Mouse (Mus musculus) embryonic facial prominence, embryonic 15.5 days (tissue): ENCODE measurements around the gene Foxo3. TPM values are rescaled to one million over a fixed set of nuclear protein-coding genes. Genes with fewer than 3 reads are reported as not detected.

Source experiments
- ATAC-seq: fragments of 200-750 bp; cut with Nextera tagmentation; 2 replicates; pipeline ENCODE4 v1.8.0; 2017; ENCODE audit warnings: low read depth, moderate TSS enrichment; ENCODE audit not compliant: insufficient number of reproducible peaks, low FRiP score, low TSS enrichment
- H3K27ac ChIP-seq: fragments of 300-500 bp; sonication (generic); replicated peaks from 2 replicates; pipeline ENCODE4 v1.5.1; 2015; ENCODE audit warnings: mild to moderate bottlenecking, inconsistent platforms
- H3K27me3 ChIP-seq: fragments of 300-500 bp; sonication (generic); 2 replicates; pipeline ENCODE4 v1.6.1; 2015; ENCODE audit warnings: inconsistent platforms
- H3K36me3 ChIP-seq: fragments of 300-500 bp; sonication (generic); 2 replicates; pipeline ENCODE4 v1.6.1; 2015; ENCODE audit warnings: mild to moderate bottlenecking, inconsistent platforms
- H3K4me1 ChIP-seq: fragments of 300-500 bp; sonication (generic); 2 replicates; pipeline ENCODE4 v1.6.1; 2015; ENCODE audit warnings: inconsistent platforms
- H3K4me2 ChIP-seq: fragments of 300-500 bp; sonication (generic); replicated peaks from 2 replicates; pipeline ENCODE4 v1.6.1; 2015; ENCODE audit warnings: mild to moderate bottlenecking, inconsistent platforms
- H3K4me3 ChIP-seq: fragments of 300-500 bp; sonication (generic); replicated peaks from 2 replicates; pipeline ENCODE4 v1.5.1; 2015; ENCODE audit warnings: mild to moderate bottlenecking, inconsistent platforms
- H3K9ac ChIP-seq: fragments of 300-500 bp; sonication (generic); 2 replicates; pipeline ENCODE4 v1.6.1; 2015; ENCODE audit warnings: inconsistent platforms
- H3K9me3 ChIP-seq: fragments of 300-500 bp; sonication (generic); replicated peaks from 2 replicates; pipeline ENCODE4 v1.6.1; 2016; ENCODE audit warnings: inconsistent platforms
- WGBS: fragments of 180-500 bp; shearing (Covaris S2); methylation state at CpG from one replicate; pipeline ENCODE4 v1.1.7; 2015; 5-methylcytosine and 5-hydroxymethylcytosine counted together
- polyA plus RNA-seq: library from polyadenylated mRNA; unstranded; fragments of >200 nt; fragmentation: Nextera tagmentation; extraction: Ambion mirVana; gene quantifications from 2 replicates; pipeline ENCODE4 v1.2.1, GENCODE M21; 2015

Foxo3 gene
- polyA plus RNA-seq, 1 experiment from 2014 or later, result 9.4 TPM

DNA sequence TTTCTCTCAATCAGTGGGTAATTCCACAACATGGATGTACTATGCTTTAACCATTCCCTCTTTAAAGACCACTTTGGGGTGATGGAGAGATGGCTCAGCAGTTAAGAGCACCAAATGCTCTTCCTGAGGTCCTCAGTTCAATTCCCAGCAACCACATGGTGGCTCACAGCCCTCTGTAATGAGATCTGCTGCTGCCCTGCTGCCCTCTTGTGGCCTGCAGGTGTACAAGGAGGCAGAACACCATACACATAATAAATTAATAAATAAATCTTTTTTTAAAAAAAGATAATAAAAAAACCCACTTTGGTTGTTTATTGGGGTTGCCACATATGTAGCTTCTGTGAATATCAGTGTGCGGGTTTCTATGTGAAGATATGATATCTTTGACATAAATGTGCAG lies 21.4 kb upstream of the Foxo3 start:
- Histone ChIP-seq H3K27me3 (no peaks in the 10 kb centered on the region), H3K27ac (no peak overlapping the region), H3K36me3 (no peaks in the 10 kb centered on the region), H3K9me3 (0 out of 2 replicates have a peak, but pooled peaks cover 6% of the 10 kb centered on the region), H3K9ac (no peak overlapping the region), H3K4me1 (no peaks in the 10 kb centered on the region), H3K4me2 (no peak overlapping the region), H3K4me3 (no peak overlapping the region)
- ATAC-seq, result no peak
- 92% methylated on average over 1 of the region's 1 CpGs for WGBS

DNA sequence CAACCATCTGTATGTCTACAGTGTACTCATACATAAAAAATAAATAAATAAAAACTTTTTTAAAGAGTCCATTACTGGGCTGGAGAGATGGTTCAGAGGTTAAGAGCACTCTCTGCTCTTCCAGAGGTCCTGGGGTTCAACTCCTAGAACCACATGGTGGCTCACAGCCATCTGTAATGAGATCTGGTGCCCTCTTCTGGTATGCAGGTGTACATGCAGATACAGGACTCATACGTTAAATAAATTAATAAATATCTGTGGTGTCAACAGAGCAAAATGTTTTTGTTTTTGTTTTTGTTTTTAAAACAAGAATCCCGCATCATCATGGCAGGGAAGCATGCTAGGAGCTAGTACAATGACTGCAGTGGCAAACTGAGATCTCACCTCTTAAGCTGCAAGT lies 20.6 kb upstream of the Foxo3 start:
- H3K36me3 ChIP-seq, result no peaks in the 10 kb centered on the region
- no peaks in the 10 kb centered on the region for H3K4me1 ChIP-seq
- no peaks in the 10 kb centered on the region for H3K27me3 ChIP-seq
- no peak overlapping the region for H3K27ac ChIP-seq
- ATAC-seq, result no peak
- no peak overlapping the region for H3K4me2 ChIP-seq
- H3K9me3 ChIP-seq, result 0 out of 2 replicates have a peak, but pooled peaks cover 6% of the 10 kb centered on the region
- 83% methylated on average over 2 of the region's 2 CpGs for WGBS
- no peak overlapping the region for H3K4me3 ChIP-seq
- no peak overlapping the region for H3K9ac ChIP-seq

DNA sequence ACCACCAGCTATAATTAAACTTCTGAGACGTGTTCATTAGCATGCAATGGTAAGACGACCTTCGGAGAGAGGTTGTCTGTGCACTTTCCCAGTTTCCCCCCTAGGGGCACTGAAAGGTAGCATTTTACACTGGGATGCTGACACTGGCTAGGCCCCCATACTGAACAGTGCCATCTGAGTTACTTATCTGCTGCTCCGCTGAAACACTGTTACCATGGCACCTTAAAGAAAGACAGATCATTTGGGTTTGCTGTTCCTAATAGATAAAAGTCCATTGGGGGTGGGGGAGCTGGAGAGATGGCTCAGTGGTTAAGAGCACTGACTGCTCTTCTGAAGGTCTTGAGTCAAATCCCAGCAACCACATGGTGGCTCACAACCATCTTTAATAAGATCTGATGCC lies 20.0 kb upstream of the Foxo3 start:
- Histone ChIP-seq H3K4me2 (no peak overlapping the region), H3K27ac (no peak overlapping the region), H3K36me3 (no peaks in the 10 kb centered on the region), H3K9ac (no peak overlapping the region), H3K4me1 (no peaks in the 10 kb centered on the region), H3K9me3 (0 out of 2 replicates have a peak, but pooled peaks cover 6% of the 10 kb centered on the region), H3K27me3 (no peaks in the 10 kb centered on the region), H3K4me3 (no peak overlapping the region)
- WGBS, result 43% methylated on average over 4 of the region's 4 CpGs
- no peak for ATAC-seq

DNA sequence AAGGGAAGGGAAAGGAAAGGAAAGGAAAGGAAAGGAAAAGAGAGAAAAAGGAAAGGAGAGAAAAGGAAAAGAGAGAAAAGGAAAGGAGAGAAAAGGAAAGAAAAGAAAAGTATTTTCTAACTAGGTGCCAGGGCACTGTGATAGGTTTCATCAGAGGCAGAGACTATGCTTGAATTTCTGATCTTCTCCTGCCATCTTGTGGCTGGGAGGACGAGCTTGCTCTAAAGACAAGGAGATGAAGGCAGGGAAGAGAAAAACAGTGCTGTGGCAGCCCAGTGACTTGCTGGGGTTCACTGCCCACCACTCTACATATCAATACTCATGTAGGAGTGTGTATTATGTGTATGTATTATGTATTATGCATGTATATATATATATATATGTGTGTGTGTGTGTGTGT lies 18.5 kb upstream of the Foxo3 start:
- ATAC-seq, result no peak
- WGBS, result 0% methylated on average over 1 of the region's 1 CpGs
- no peak overlapping the region for H3K4me2 ChIP-seq
- no peaks in the 10 kb centered on the region for H3K4me1 ChIP-seq
- H3K9ac ChIP-seq, result no peak overlapping the region
- H3K27ac ChIP-seq, result no peak overlapping the region
- H3K36me3 ChIP-seq, result no peaks in the 10 kb centered on the region
- 0 out of 2 replicates have a peak, but pooled peaks cover 6% of the 10 kb centered on the region for H3K9me3 ChIP-seq
- H3K27me3 ChIP-seq, result no peaks in the 10 kb centered on the region
- no peak overlapping the region for H3K4me3 ChIP-seq

DNA sequence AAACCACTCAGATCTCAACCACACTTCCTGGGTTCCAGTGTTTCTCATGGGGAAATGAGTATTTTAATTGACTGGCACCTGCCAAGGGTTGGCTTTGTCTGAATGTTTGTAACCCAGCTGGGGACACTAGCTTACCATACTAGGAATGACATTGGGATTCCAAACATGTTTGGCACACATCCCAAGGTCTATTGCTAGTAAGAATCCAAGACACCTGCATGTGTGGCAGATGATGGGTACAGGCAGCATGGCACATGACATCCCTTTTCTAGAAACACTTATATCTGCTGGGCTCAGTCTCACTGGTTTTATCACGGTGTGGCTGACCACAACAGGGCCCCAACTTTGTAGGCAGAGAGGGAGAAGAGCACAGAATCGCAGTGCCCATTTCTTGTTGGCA lies 17.8 kb upstream of the Foxo3 start:
- ATAC-seq, result no peak
- WGBS, result 55% methylated on average over 2 of the region's 2 CpGs

DNA sequence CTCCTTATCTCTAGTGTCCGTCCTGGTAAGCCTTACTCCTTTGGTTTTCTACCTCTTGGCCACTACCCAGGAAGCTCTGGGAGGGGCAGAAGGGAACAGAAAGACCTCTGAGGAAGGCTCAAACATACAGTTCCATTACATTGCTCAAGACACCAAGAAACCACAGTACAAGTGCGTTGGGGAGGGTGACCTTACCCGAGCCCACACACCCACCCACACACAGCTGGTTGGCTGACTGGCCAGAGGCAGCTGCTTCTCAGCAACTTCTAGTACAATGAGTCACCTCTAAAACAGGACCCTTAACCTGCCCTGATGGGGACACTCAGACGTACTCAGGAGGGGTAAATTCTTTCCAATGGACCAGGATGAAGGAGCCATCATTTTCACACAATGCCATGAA lies 17.3 kb upstream of the Foxo3 start:
- Histone ChIP-seq H3K27me3 (no peaks in the 10 kb centered on the region), H3K27ac (no peak overlapping the region), H3K4me2 (no peak overlapping the region), H3K4me1 (no peaks in the 10 kb centered on the region), H3K9me3 (0 out of 2 replicates have a peak, but pooled peaks cover 6% of the 10 kb centered on the region), H3K9ac (no peak overlapping the region), H3K4me3 (no peak overlapping the region), H3K36me3 (no peaks in the 10 kb centered on the region)
- ATAC-seq, result no peak
- WGBS, result 56% methylated on average over 4 of the region's 4 CpGs

More for the DNA sequence above, 17.8 kb upstream of the Foxo3 start:
- no peaks in the 10 kb centered on the region for H3K4me1 ChIP-seq
- H3K27me3 ChIP-seq, result no peaks in the 10 kb centered on the region
- 0 out of 2 replicates have a peak, but pooled peaks cover 6% of the 10 kb centered on the region for H3K9me3 ChIP-seq
- no peak overlapping the region for H3K4me3 ChIP-seq
- no peak overlapping the region for H3K4me2 ChIP-seq
- no peak overlapping the region for H3K9ac ChIP-seq
- H3K27ac ChIP-seq, result no peak overlapping the region
- H3K36me3 ChIP-seq, result no peaks in the 10 kb centered on the region

DNA sequence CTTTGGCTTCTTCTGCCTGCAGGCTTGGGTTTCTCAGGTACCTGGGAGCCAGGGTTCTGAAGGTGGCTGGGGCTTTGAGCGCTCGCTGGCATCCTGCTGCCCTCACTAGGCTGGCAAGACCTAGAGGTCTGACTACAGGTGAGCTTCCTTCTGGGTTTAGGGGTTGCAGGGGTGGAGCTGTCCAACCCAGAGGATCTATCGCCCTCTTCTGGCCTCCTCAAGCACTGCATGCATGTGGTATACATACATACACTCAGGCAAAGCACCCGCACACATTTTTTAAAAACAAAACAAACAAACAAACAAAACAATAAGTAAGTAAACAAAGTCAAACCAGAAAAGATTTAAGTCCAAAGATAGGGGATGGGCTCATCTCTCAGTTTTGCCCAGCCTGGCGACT lies 14.8 kb upstream of the Foxo3 start:
- Histone ChIP-seq H3K9me3 (no peaks in the 10 kb centered on the region), H3K36me3 (no peaks in the 10 kb centered on the region), H3K4me3 (no peak overlapping the region), H3K27me3 (no peaks in the 10 kb centered on the region), H3K4me2 (no peak overlapping the region), H3K4me1 (no peaks in the 10 kb centered on the region), H3K9ac (no peak overlapping the region), H3K27ac (no peak overlapping the region)
- ATAC-seq, result no peak
- 62% methylated on average over 5 of the region's 5 CpGs for WGBS

DNA sequence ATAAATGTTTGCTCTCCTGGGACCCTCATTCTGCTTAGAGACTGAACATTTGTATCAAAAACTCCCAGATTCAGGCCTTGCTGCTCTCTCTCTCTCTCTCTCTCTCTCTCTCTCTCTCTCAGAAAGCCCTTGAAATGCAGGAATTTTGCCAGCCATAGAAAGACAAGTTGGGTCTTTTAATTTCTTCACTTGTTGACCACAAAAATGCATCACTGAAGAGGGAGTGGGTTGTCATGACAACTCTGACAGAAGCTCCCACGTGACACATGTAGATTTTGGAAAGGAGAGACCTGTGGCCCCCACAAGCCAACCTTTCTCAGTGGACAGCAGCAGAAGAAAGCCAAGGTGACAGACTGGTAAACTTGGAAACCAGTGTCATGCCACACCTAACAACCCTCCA lies 11.1 kb upstream of the Foxo3 start:
- Histone ChIP-seq H3K27me3 (no peaks in the 10 kb centered on the region), H3K27ac (no peak overlapping the region), H3K9ac (no peak overlapping the region), H3K36me3 (no peaks in the 10 kb centered on the region), H3K4me2 (no peak overlapping the region), H3K9me3 (no peaks in the 10 kb centered on the region), H3K4me3 (no peak overlapping the region), H3K4me1 (no peaks in the 10 kb centered on the region)
- 27% methylated on average over 1 of the region's 1 CpGs for WGBS
- no peak for ATAC-seq

DNA sequence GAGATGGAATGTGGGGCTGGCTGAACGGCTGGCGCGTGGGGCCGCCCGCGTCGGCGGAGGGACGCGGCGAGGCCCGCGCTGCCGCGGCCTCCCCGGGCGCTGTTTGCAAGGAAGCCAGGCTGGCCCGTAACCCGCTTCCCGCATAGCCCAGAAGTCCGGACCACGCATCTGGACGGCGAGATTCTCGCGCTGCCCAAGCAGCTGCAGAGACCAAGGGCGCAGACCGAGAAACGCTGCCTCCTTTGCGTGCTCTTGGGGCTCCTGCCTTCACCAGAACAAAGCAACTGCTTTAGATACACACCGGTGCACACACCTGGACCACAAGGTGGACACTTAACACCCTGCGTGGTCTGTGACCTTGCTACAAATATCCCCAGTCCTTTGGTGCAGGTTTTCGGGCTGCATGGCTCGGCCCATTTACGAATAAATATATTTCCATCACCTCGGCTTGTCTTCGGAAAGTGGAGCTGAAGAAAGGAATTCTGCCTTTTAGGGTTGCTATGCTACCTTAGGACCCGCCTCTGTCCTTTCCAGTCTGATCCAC lies 1.8 kb upstream of the Foxo3 start:
- H3K27ac ChIP-seq, result peak overlapping the region; percentile 99
- no peaks in the 10 kb centered on the region for H3K27me3 ChIP-seq
- H3K9ac ChIP-seq, result peak overlapping the region; percentile 53
- peak overlapping the region; percentile 95 for H3K4me2 ChIP-seq
- ATAC-seq, result no peak
- WGBS, result 2% methylated on average over 34 of the region's 38 CpGs
- no peaks in the 10 kb centered on the region for H3K36me3 ChIP-seq
- H3K4me1 ChIP-seq, result peaks cover 22% of the 10 kb centered on the region
- peak overlapping the region; percentile 80 for H3K4me3 ChIP-seq
- H3K9me3 ChIP-seq, result no peaks in the 10 kb centered on the region

DNA sequence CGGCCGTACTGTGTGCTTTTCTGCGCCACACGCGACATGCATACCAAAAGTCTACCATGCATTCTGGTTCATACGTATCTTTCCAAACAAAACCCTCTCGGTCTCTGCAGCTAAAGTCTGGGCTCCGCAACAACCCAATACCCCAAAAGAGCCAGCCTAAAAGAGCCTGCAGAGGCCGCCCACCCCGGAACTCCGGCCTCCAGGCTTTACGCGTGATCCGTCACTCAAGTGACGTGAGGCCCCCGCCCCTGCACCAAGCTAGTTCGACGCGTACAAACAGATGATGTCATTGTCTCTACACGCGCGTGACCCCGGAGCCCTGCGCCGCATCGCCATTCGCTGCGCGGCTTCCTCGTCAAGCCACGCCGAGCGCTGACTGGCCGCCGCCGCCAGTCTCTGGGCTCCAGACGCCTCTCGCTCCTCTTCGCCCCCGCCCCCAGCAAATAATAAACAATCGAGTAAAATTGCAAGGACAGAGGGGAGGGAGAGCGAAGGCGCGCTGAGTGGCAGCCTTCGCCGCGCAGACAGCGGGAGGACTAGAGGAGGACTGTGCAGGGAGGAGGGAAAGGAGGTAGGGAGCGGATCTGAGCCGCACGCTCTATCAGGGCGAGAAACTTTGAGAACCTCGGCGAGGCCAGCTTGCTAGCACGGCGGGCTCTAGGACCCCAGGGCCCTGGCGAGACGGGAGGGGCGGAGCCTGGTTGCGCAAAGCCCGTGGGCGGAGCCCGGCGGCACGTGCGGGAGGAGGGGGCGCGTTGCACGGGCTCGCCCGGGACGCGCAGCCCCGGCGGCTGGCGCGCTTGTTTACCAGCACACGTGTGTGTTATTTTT lies 1.1 kb upstream of the Foxo3 start:
- Histone ChIP-seq H3K27ac (peak overlapping the region; percentile 99), H3K4me1 (peaks cover 25% of the 10 kb centered on the region), H3K4me2 (peak overlapping the region; percentile 95), H3K9ac (peak overlapping the region; percentile 85), H3K4me3 (peak overlapping the region; percentile 80), H3K9me3 (no peaks in the 10 kb centered on the region), H3K36me3 (no peaks in the 10 kb centered on the region), H3K27me3 (no peaks in the 10 kb centered on the region)
- WGBS, result under 1% methylated on average over 77 of the region's 78 CpGs
- peak; percentile 93 for ATAC-seq

DNA sequence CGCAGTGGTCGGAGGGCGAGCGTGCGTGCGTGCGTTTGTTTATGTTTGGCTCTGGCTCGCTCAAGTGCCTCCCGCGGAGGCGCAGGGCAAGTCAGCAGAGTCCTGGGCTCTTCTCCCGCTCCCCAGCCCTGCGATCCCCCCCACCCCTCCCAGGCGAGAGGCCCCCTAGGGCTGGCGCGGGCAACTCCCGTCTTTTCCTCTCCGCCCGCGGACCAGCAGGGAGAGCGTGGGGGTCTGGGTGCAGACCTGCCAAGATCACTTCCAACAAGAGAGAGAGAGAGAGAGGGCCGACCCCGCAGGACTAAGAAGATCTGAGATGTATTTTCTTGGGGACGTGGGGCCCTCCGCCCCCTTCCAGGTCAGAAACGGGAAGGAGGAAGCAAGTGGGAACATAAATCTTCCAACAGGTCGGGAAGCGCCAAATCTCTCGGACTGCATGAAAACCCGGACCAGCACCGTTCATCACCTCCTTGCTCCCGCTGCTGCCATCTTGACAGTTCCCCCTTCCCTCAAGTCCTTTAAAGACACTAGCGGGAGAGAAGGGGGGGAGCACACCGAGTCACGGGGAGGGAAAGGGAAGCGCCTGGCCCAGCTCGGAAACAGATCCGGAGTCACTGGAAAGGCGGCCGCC lies 569 bp downstream of the Foxo3 start:
- Histone ChIP-seq H3K4me1 (peaks cover 38% of the 10 kb centered on the region), H3K27ac (peak overlapping the region; percentile 99), H3K9ac (peak overlapping the region; percentile 85), H3K9me3 (no peaks in the 10 kb centered on the region), H3K4me2 (peak overlapping the region; percentile 95), H3K27me3 (no peaks in the 10 kb centered on the region), H3K4me3 (peak overlapping the region; percentile 80), H3K36me3 (no peaks in the 10 kb centered on the region)
- WGBS, result under 1% methylated on average over 38 of the region's 40 CpGs
- no peak for ATAC-seq
